Mouse (Mus musculus) bone marrow, adult 2 months (tissue): ENCODE measurements around the gene Ganc.

Experiments used
- CTCF ChIP-seq: fragments of 200-500 bp; IDR thresholded peaks from 2 replicates; pipeline ENCODE4 v1.5.1; 2011; ENCODE audit warnings: low read length, control low read depth; ENCODE audit not compliant: control insufficient read depth, insufficient read depth
- POLR2A ChIP-seq: fragments of 200-500 bp; IDR thresholded peaks from 2 replicates; pipeline ENCODE4 v1.6.1; 2011; ENCODE audit warnings: low read depth, mild to moderate bottlenecking, control low read depth, low read length, borderline replicate concordance; ENCODE audit not compliant: control insufficient read depth

DNA sequence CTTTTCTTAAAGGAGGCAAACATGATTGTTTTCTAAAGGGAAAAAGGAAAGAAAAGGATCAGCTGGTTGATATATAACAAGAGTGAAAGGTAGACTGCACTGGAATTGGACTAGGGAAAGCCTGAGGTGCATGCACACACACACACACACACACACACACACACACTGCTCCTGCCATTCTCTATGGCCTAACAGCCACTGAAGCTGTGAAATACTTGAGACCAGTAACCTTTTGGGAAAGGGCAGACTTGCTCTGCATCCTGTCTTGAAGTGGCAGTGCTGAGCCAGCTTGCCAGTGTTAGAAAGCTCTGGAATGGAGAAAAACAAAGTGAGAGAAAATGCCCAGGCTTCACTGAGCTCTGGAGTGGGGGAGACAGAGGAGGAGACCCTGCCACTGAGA is 64.3 kb downstream of the Ganc start:
- TF ChIP-seq CTCF (no peak), POLR2A (no peak)
